Mouse (Mus musculus) splenic B cell, adult 2 months (primary cell): ENCODE measurements around the gene Heg1.

Experiments
- DNase-seq: peaks from one replicate; pipeline ENCODE4 v3.0.0-alpha.2; 2011; ENCODE audit warnings: low read depth, low spot score
- H3K27me3 ChIP-seq: 2 replicates; pipeline ENCODE4 v1.6.1; 2012; ENCODE audit warnings: mild to moderate bottlenecking, low read length, moderate library complexity, mixed read lengths; ENCODE audit not compliant: control insufficient read depth, poor library complexity, insufficient read depth, severe bottlenecking
- H3K36me3 ChIP-seq: 2 replicates; pipeline ENCODE4 v1.6.1; 2012; ENCODE audit warnings: mild to moderate bottlenecking, low read length, moderate library complexity, mixed read lengths; ENCODE audit not compliant: control insufficient read depth, poor library complexity, insufficient read depth, severe bottlenecking

Gene Heg1

DNA sequence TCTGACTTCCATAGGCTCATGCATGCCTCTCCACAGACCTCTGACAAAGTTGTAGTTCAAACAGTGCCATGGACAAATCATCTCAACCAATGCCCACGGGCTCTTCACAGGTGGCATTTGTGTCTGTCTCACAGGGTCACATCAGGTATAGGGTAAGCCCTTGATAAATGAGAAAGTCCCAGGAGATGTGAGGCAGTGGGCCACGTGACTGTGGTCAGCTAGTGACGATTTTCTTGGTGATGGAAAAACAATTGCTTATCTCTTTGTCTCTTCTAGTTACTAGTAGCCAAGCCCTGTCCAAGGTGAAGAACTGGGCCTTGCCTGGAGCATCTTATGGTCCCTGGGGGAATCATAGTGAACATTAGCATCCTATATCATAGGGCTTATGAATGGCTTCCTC is 112.6 kb downstream of the Heg1 start:
- DNase-seq: peak; percentile 48
- H3K27me3 ChIP-seq: no peaks in the 10 kb centered on the region
- no peaks in the 10 kb centered on the region for H3K36me3 ChIP-seq

DNA sequence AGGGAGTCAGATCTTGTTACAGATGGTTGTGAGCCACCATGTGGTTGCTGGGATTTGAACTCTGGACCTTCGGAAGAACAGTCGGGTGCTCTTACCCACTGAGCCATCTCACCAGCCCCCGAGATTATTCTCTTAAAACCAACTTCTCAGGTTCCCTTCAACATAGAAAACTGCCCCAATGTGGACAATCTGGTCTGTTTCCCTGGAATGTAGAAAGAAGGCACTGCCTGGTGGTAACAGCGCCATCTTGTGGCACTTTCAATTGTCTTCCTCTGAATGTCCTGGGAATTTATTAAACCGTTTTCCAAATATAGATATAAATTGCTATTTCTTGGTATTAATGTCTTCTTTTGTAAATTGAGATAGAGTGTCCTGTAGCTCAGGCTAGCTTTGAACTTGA is 113.7 kb downstream of the Heg1 start:
- Histone ChIP-seq H3K27me3 (no peaks in the 10 kb centered on the region), H3K36me3 (no peaks in the 10 kb centered on the region)
- peak; percentile 65 for DNase-seq

DNA sequence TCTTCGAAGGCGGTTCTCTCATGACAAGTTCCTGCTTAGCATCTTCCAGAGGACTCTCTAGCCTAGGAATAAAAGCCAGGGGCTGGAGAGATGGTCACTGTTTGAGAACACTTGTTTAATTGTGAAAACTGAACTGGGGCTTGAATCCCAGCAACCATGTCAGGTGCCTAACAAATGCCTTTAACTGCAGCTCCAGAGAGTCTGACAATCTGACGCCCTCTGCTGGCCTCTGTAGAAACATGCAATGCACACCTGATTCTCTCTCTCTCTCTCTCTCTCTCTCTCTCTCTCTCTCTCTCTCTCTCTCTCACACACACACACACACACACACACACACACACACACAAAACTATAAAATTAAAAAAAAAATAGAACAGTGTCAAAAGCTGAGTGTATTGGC is 125.8 kb downstream of the Heg1 start:
- Histone ChIP-seq H3K36me3 (no peaks in the 10 kb centered on the region), H3K27me3 (no peaks in the 10 kb centered on the region)
- DNase-seq: peak; percentile 62

DNA sequence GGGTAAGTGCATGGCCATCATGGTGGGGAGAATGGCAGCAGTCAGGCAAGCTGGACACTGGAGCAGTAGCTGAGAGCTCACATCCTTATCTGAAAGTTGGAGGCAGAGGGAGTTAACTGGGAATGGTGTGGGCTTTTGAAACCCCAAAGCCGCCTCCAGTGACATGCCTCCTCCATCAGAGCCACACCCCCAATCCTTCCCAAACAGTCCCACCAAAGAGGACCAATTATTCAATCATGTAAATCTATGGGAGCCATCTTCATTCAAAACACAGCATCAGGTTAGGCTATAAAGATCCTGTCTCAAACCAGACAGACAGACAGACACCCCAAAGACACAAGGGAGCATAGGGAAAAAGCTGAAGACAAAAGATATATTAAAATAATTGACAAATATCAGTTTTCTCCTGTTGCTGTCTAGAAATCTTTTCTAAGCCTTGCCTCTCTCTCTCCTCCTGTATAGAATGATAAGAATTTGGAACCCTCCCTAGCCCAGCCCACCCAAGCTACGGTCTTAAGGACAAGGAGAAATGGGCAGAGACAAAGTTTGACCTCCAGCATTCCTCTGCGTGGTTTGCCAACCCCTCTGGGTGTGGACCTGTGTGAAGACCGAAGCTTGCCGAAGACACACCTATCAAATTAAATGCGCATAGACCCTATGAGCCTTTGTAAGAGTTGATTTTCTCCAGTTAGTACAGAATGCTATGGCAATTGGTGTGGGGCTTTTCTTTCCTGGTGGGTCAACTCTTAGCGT is 134.4 kb downstream of the Heg1 start:
- Histone ChIP-seq H3K27me3 (no peaks in the 10 kb centered on the region), H3K36me3 (no peaks in the 10 kb centered on the region)
- DNase-seq: no peak

DNA sequence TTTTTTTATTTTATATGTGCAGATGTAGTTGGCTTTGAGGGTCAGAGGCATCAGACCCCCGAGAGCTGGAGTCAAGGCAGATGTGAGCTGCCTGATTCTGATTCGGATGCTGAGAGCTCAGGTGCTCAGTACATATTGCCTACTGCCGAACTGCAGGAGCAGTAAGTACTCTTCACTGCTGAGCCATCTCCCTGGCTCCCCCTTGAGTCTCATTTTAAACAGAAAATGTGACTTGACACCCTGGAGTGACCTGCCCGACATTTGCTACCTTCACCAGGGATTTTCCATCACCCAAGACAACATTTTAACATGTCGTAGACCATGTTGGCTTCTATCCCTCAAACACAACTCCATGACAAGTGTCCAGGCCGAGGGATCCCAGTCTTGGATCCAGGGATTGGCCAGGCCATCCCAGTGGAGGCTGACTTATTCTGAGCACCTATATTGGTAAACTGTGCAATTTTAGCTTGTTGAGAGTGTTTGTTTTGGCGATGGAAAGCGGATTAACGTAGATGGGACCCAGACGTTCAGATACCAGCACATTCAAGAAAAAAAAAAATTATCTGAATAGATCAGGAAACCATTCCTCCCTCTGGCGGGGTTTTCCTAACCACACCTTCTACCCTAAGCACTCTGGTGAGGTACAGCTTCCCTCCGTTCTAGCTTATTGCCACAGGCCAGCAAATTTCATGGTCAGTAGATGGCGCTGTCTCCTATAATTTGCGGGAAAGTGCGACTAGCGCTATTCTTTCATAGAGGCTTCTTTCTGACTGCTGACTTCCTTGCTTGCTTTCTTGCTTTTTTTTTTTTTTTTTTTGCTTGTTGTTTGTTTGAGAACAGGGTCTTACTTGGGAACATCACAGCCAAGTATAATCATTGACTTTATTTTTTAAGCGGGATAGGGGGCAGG is 136.4 kb downstream of the Heg1 start:
- H3K36me3 ChIP-seq: no peaks in the 10 kb centered on the region
- H3K27me3 ChIP-seq: no peaks in the 10 kb centered on the region
- DNase-seq: peak; percentile 90
